Mouse (Mus musculus): Measurements from ENCODE around the gene Washc4. TPM values are rescaled to one million over a fixed set of nuclear protein-coding genes. Genes with fewer than 3 reads are reported as not detected.

Gene Washc4
- 56.9 TPM for polyA plus RNA-seq (2015; fragmentation: Illumina TruSeq; extraction: RNeasy Lipid Tissue Mini Kit (QIAGEN cat#74804); ENCODE audit: insufficient read depth, low replicate concordance)

DNA sequence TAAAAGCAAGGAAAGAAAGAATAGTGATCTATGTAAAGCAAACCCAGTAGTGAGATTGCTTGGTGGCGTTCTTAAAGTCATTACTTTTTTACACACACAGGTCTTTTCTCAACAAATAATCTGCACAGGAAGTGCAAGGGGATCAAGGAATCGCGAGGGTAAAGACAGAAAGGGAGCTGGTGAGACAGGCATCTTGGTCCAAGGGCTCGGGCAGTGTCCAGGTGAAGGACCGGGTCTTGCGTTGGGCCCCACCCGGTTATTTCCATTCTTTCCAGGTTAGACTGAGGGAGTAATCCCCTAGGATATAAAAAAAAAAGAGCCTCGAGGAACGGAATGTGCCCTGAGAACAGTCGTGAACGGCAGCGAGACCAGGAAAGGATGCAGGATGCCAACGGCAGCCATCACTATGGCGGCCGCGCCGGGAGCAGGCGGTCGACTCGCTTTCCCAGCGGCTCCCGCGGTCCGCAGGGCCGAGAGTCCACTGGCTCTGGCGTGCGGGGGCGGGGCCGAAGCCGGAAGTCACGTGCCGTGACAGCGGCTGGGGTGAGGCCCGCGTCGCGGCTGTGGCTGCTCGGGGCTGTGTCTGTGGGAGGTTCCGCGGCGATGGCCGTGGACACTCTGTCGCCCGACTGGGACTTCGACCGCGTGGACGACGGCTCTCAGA lies at the start of gene Washc4:
Gene Washc4, plus strand, starts transcription at position 314 of the 664 bp plus-strand sequence.

DNA sequence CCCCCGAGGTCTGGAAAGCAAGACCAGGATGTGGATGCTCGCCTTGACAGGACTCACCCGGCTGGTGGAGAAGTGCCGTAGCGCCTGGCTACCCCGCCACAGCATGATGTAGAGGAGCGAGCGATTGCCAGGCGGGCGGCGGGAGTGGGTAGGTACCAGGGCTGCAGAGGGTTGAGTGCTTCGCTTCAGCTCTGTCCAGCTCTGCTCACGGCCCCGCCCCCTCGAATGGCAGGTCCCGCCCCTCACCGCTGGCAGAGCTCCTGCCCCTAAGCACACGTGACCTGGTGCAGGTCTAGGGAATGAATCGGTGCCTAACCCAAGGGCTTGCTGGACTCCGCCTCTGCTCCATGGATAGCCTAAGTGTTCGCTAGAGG lies 9.7 kb upstream of the Washc4 start, which contains the start of gene Aldh1l2:
Gene Aldh1l2, minus strand, starts transcription at position 231 of the 374 bp plus-strand sequence.

Other genes starting within 250 kb of the Washc4 start
- 6.6 TPM for gene Slc41a2, start 205.9 kb upstream of the Washc4 start, polyA plus RNA-seq (2015; fragmentation: Illumina TruSeq; extraction: RNeasy Lipid Tissue Mini Kit (QIAGEN cat#74804); ENCODE audit: insufficient read depth, low replicate concordance)
- gene D10Wsu102e, start 183.5 kb upstream of the Washc4 start, polyA plus RNA-seq (2015; fragmentation: Illumina TruSeq; extraction: RNeasy Lipid Tissue Mini Kit (QIAGEN cat#74804); ENCODE audit: insufficient read depth, low replicate concordance), result 1.6 TPM
- 0.14 TPM for gene Aldh1l2, start 9.6 kb upstream of the Washc4 start, polyA plus RNA-seq (2015; fragmentation: Illumina TruSeq; extraction: RNeasy Lipid Tissue Mini Kit (QIAGEN cat#74804); ENCODE audit: insufficient read depth, low replicate concordance)
- gene Appl2, start 105.0 kb downstream of the Washc4 start, polyA plus RNA-seq (2015; fragmentation: Illumina TruSeq; extraction: RNeasy Lipid Tissue Mini Kit (QIAGEN cat#74804); ENCODE audit: insufficient read depth, low replicate concordance), result 110 TPM
- gene 1500009L16Rik, start 179.1 kb downstream of the Washc4 start, polyA plus RNA-seq (2015; fragmentation: Illumina TruSeq; extraction: RNeasy Lipid Tissue Mini Kit (QIAGEN cat#74804); ENCODE audit: insufficient read depth, low replicate concordance), result 0.88 TPM